Comparison of ENCODE assay signal across 17 mouse cellular contexts in genomic region chr19:18444324-18444723, GRCm38 (mm10).
"Had no signal": no experiment of that assay in that cellular context is flagged by ENCODE, and none has a peak within 500 bp of the region (broad histone marks: within the 10 kb centered on the region; RNA-seq: fewer than 3 reads in every experiment).

No protein-coding gene starts in this region.

- ATAC-seq: liver, embryonic 12.5 days; liver, postnatal 0 days; lung, postnatal 0 days; midbrain, embryonic 13.5 days; midbrain, embryonic 15.5 days; midbrain, embryonic 16.5 days had no signal

- DNase-seq: left cerebral cortex, postnatal 4 days; liver; liver, embryonic 13.5 days; liver, postnatal 0 days; lung, adult 18-20 months; lung, adult 2 months; lung, embryonic 14.5 days; lung, postnatal 10 days; lung, postnatal 14 days; lung, postnatal 36 days; lung, postnatal 4 days; midbrain, embryonic 14.5 days had no signal
